Mouse (Mus musculus): Measurements from ENCODE around the gene Tigd3.

The Tigd3 gene

GRCm38 (mm10) chr19:5894002-5894678 is at the start of gene Tigd3:
Tigd3 (minus strand) TSS chr19:5894149.
- DNase-seq (ENCODE audit: low read depth): peak; percentile 93

GRCm38 (mm10) chr19:5943404-5943803 is 49.5 kb upstream of the Tigd3 start:
- DNase-seq (ENCODE audit: low read depth): no peak

- no peak for DNase-seq (ENCODE audit: low read depth)
Measured at GRCm38 (mm10) chr19:5942581-5942980, 48.6 kb upstream of the Tigd3 start.

GRCm38 (mm10) chr19:5940656-5941055 is 46.7 kb upstream of the Tigd3 start:
- no peak for DNase-seq (ENCODE audit: low read depth)

GRCm38 (mm10) chr19:5940173-5940572 is 46.2 kb upstream of the Tigd3 start:
- DNase-seq (ENCODE audit: low read depth): no peak

- DNase-seq (ENCODE audit: low read depth): no peak
Measured at GRCm38 (mm10) chr19:5939715-5940114, 45.8 kb upstream of the Tigd3 start.

GRCm38 (mm10) chr19:5938516-5938915 is 44.6 kb upstream of the Tigd3 start:
- DNase-seq (ENCODE audit: low read depth): no peak

GRCm38 (mm10) chr19:5937836-5938406 is 44.0 kb upstream of the Tigd3 start:
- no peak for DNase-seq (ENCODE audit: low read depth)

GRCm38 (mm10) chr19:5937095-5937835 is 43.3 kb upstream of the Tigd3 start:
- no peak for DNase-seq (ENCODE audit: low read depth)

GRCm38 (mm10) chr19:5935691-5936090 is 41.7 kb upstream of the Tigd3 start:
- DNase-seq (ENCODE audit: low read depth): no peak

- DNase-seq (ENCODE audit: low read depth): no peak
Measured at GRCm38 (mm10) chr19:5935266-5935665, 41.3 kb upstream of the Tigd3 start.

- no peak for DNase-seq (ENCODE audit: low read depth)
Measured at GRCm38 (mm10) chr19:5929634-5930596, 36.0 kb upstream of the Tigd3 start.

- no peak for DNase-seq (ENCODE audit: low read depth)
Measured at GRCm38 (mm10) chr19:5928546-5928945, 34.6 kb upstream of the Tigd3 start.

- no peak for DNase-seq (ENCODE audit: low read depth)
Measured at GRCm38 (mm10) chr19:5928104-5928503, 34.2 kb upstream of the Tigd3 start.

GRCm38 (mm10) chr19:5927532-5927931 is 33.6 kb upstream of the Tigd3 start:
- DNase-seq (ENCODE audit: low read depth): no peak

- no peak for DNase-seq (ENCODE audit: low read depth)
Measured at GRCm38 (mm10) chr19:5927026-5927425, 33.1 kb upstream of the Tigd3 start.

GRCm38 (mm10) chr19:5925311-5925855 is 31.4 kb upstream of the Tigd3 start:
- no peak for DNase-seq (ENCODE audit: low read depth)

GRCm38 (mm10) chr19:5924713-5925093 is 30.8 kb upstream of the Tigd3 start, which contains the start of gene Cdc42ep2:
Cdc42ep2 (minus strand) TSS chr19:5924816.
- DNase-seq (ENCODE audit: low read depth): peak; percentile 93

- peak; percentile 88 for DNase-seq (ENCODE audit: low read depth)
Measured at GRCm38 (mm10) chr19:5923990-5924712, 30.2 kb upstream of the Tigd3 start.

- no peak for DNase-seq (ENCODE audit: low read depth)
Measured at GRCm38 (mm10) chr19:5922963-5923362, 29.0 kb upstream of the Tigd3 start.

All from naive thymus-derived CD4-positive, alpha-beta T cell, adult 2 months (primary cell).